Mouse (Mus musculus): ENCODE measurements around the gene Hdlbp. TPM values are rescaled to one million over a fixed set of nuclear protein-coding genes. Genes with fewer than 3 reads are reported as not detected.
A peak's percentile ranks its signal among the peaks of the same experiment; 100 is the strongest.
"Not testable (repeated sequence)": the region's sequence is repeated elsewhere in the genome, so short reads cannot be mapped to it uniquely, and the experiment has no call there.

Gene Hdlbp
- polyA plus RNA-seq, 1 experiment from 2014 or later: 92.4 TPM

DNA sequence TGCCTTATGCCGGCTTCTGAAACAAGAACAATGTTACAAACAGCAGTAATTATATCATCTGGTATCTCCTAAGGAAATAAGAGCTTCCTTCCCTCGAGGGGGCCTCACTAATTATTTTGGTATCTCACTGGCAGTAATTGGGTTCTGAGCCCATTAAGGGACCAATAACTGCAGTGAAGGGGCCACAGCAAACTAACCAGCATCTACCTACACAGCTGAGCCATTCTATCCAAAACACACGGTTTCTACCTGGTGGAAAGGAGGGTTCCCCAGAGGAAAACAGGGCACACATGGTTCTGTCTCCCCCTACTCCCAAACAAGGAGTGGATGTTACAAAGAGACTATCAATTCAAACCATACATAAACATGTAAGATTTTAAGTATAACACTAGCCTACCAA is 19.5 kb downstream of the Hdlbp start:
- Histone ChIP-seq H3K36me3 (ENCODE audit: control insufficient read depth, insufficient read depth, low read length) (no peaks in the 10 kb centered on the region), H3K4me1 (replicated peaks; ENCODE audit: control insufficient read depth, insufficient read depth, low read length) (no peaks in the 10 kb centered on the region), H3K9ac (ENCODE audit: low read length) (no peak overlapping the region), H3K4me3 (ENCODE audit: low read depth, low read length) (no peak overlapping the region), H3K4me2 (ENCODE audit: low read depth, low read length, severe bottlenecking) (no peak overlapping the region), H3K27me3 (ENCODE audit: control insufficient read depth, insufficient read depth, low read length) (no peaks in the 10 kb centered on the region), H3K9me3 (ENCODE audit: control insufficient read depth, low read length) (no peaks in the 10 kb centered on the region), H3K27ac (ENCODE audit: low read depth, low read length) (no peak overlapping the region)
- 66% methylated on average over 3 of the region's 3 CpGs for WGBS
- DNase-seq (ENCODE audit: low spot score) (no peak), ATAC-seq (replicated peaks; ENCODE audit: low FRiP score) (no peak)

DNA sequence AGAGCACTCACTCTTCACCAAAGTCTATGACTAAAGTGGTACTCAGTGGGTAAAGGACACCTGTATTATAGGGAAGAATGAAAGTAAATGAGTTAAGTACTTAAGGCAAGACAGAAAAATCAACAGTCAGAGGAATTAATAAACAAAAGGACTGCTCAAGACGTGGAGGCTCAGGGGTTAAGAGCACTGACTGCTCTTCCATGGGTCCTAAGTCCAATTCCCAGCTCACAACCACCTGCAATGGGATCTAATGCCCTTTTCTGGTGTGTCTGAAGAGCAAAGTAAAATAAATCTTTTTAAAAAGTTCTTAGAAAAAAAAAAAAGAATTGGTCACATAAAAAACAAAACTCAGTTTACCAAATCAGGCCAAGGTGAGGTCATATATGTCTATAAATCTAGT is 20.3 kb downstream of the Hdlbp start:
- Histone ChIP-seq H3K27me3 (ENCODE audit: control insufficient read depth, insufficient read depth, low read length) (no peaks in the 10 kb centered on the region), H3K4me2 (ENCODE audit: low read depth, low read length, severe bottlenecking) (no peak overlapping the region), H3K4me1 (replicated peaks; ENCODE audit: control insufficient read depth, insufficient read depth, low read length) (no peaks in the 10 kb centered on the region), H3K9ac (ENCODE audit: low read length) (no peak overlapping the region), H3K27ac (ENCODE audit: low read depth, low read length) (no peak overlapping the region), H3K36me3 (ENCODE audit: control insufficient read depth, insufficient read depth, low read length) (no peaks in the 10 kb centered on the region), H3K9me3 (ENCODE audit: control insufficient read depth, low read length) (no peaks in the 10 kb centered on the region), H3K4me3 (ENCODE audit: low read depth, low read length) (no peak overlapping the region)
- no peak for DNase-seq (ENCODE audit: low spot score)
- 70% methylated on average over 1 of the region's 1 CpGs for whole genome bisulfite sequencing
- ATAC-seq (replicated peaks; ENCODE audit: low FRiP score): no peak

DNA sequence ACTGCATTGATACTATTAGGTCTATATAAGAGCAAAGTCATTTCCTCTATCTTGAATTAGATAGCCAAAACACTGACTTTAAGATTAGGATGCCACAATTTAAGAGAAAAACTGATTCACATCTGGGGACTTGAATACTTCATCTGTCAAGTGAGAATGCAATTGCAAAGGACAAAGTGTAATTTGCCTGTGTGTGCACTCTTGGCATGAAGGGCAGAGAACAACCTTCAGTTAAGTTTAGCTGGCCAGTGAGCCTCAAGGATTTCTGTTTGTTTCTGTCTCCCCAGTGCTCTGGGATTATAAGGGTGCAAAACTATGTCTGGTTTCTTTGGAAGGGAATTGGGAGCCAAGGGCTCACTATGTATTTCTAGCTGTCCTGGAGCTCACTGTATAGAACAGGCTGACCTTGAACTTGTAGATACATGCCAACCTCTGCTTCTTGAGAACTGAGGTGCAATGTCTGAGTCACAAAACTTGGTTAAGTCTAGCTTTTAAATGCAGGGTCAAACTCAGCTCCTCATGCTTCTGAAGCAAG is 24.8 kb downstream of the Hdlbp start:
- no peaks in the 10 kb centered on the region for H3K36me3 ChIP-seq (ENCODE audit: control insufficient read depth, insufficient read depth, low read length)
- H3K4me2 ChIP-seq (ENCODE audit: low read depth, low read length, severe bottlenecking): no peak overlapping the region
- no peaks in the 10 kb centered on the region for H3K27me3 ChIP-seq (ENCODE audit: control insufficient read depth, insufficient read depth, low read length)
- H3K27ac ChIP-seq (ENCODE audit: low read depth, low read length): no peak overlapping the region
- H3K9me3 ChIP-seq (ENCODE audit: control insufficient read depth, low read length): no peaks in the 10 kb centered on the region
- no peak overlapping the region for H3K4me3 ChIP-seq (ENCODE audit: low read depth, low read length)
- ATAC-seq (replicated peaks; ENCODE audit: low FRiP score) (no peak), DNase-seq (ENCODE audit: low spot score) (no peak)
- H3K9ac ChIP-seq (ENCODE audit: low read length): no peak overlapping the region
- no peaks in the 10 kb centered on the region for H3K4me1 ChIP-seq (replicated peaks; ENCODE audit: control insufficient read depth, insufficient read depth, low read length)

DNA sequence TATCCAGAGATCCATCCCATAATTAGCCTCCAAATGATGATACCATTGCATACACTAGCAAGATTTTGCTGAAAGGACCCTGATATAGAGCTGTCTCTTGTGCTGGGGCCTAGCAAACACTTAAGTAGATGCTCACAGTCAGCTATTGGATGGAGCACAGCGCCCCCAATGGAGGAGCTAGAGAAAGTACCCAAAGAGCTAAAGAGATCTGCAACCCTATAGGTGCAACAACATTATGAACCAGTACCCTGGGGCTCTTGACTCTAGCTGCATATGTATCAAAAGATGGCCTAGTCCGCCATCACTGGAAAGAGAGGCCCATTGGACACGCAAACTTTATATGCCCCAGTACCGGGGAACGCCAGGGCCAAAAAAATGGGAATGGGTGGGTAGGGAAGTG is 28.5 kb downstream of the Hdlbp start:
- ATAC-seq (replicated peaks; ENCODE audit: low FRiP score); H3K4me3 ChIP-seq (ENCODE audit: low read depth, low read length); H3K27me3 ChIP-seq (ENCODE audit: control insufficient read depth, insufficient read depth, low read length); DNase-seq (ENCODE audit: low spot score); H3K27ac ChIP-seq (ENCODE audit: low read depth, low read length); H3K9ac ChIP-seq (ENCODE audit: low read length); H3K4me1 ChIP-seq (replicated peaks; ENCODE audit: control insufficient read depth, insufficient read depth, low read length); H3K36me3 ChIP-seq (ENCODE audit: control insufficient read depth, insufficient read depth, low read length); H3K9me3 ChIP-seq (ENCODE audit: control insufficient read depth, low read length); H3K4me2 ChIP-seq (ENCODE audit: low read depth, low read length, severe bottlenecking): not testable (repeated sequence)
- WGBS: 82% methylated on average over 5 of the region's 5 CpGs

DNA sequence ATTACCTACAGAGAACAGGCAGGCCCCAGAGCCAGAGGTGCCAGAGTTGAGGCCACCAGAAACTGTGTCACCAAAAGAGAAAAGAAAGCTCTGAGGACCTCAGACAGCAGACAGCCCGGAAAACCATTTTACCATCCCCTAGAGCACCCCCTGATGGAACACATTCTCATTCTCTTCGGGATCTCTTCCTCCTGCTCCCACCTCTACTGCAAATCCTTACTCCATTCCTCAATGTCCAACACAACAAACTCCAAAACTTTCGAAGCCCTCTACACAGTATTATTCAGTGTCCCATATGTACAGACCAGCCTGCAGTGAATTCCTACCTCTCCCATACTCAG is 32.8 kb downstream of the Hdlbp start:
- Histone ChIP-seq H3K36me3 (ENCODE audit: control insufficient read depth, insufficient read depth, low read length) (no peaks in the 10 kb centered on the region), H3K9ac (ENCODE audit: low read length) (peak overlapping the region; percentile 87), H3K27ac (ENCODE audit: low read depth, low read length) (no peak overlapping the region), H3K4me2 (ENCODE audit: low read depth, low read length, severe bottlenecking) (peak overlapping the region; percentile 91), H3K4me1 (replicated peaks; ENCODE audit: control insufficient read depth, insufficient read depth, low read length) (peaks cover 4% of the 10 kb centered on the region; the same call in 1 of the 2 replicates), H3K9me3 (ENCODE audit: control insufficient read depth, low read length) (no peaks in the 10 kb centered on the region), H3K4me3 (ENCODE audit: low read depth, low read length) (peak overlapping the region; percentile 89), H3K27me3 (ENCODE audit: control insufficient read depth, insufficient read depth, low read length) (no peaks in the 10 kb centered on the region)
- 22% methylated on average over 3 of the region's 3 CpGs for WGBS
- DNase-seq (ENCODE audit: low spot score) (no peak), ATAC-seq (replicated peaks; ENCODE audit: low FRiP score) (0 out of 2 replicates have a peak, but pooled peaks have one; percentile 24)

DNA sequence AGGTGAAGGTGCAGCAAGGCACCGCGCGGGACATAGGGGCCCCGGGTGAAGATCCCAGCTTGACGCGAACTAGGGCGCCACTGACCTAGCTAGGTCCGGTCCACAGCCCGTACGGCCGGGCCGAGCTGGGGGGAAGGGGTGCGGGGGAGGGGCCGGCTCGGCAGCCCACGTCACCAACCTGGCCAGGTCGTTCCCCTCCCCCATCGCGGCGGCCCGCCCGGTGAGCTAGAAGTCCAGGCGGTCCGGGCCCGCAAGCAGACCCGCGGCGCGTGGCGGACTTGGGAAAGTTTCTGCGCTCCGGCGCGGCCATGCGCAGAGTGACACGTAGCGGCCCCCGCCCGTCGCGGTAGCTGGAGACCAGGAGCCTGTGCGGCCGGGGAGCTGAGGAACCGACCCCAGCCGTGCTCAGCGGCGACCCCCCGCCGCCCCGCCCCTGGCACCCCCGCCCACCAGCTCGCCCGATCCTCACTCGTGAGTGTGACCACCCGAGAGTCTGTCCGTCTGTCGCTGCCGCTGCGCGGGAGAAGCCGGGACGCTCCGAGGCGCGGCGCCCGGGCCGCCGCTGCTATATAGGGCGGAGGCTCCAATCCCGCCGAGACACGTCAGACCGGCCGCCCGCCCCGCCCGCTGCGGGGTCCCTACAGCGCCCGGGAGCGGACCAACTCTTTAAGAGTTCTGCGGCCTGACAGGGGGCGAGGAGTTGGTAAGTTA is 33.3 kb downstream of the Hdlbp start:
- WGBS: under 1% methylated on average over 77 of the region's 84 CpGs
- H3K9ac ChIP-seq (ENCODE audit: low read length): peak overlapping the region; percentile 87
- peaks cover 4% of the 10 kb centered on the region; the same call in 1 of the 2 replicates for H3K4me1 ChIP-seq (replicated peaks; ENCODE audit: control insufficient read depth, insufficient read depth, low read length)
- H3K36me3 ChIP-seq (ENCODE audit: control insufficient read depth, insufficient read depth, low read length): no peaks in the 10 kb centered on the region
- H3K27me3 ChIP-seq (ENCODE audit: control insufficient read depth, insufficient read depth, low read length): no peaks in the 10 kb centered on the region
- DNase-seq (ENCODE audit: low spot score) (peak; percentile 85), ATAC-seq (replicated peaks; ENCODE audit: low FRiP score) (peak; percentile 93)
- H3K4me2 ChIP-seq (ENCODE audit: low read depth, low read length, severe bottlenecking): peak overlapping the region; percentile 91
- peak overlapping the region; percentile 68; the same call in 1 of the 2 replicates for H3K27ac ChIP-seq (ENCODE audit: low read depth, low read length)
- H3K4me3 ChIP-seq (ENCODE audit: low read depth, low read length): peak overlapping the region; percentile 89
- no peaks in the 10 kb centered on the region for H3K9me3 ChIP-seq (ENCODE audit: control insufficient read depth, low read length)

DNA sequence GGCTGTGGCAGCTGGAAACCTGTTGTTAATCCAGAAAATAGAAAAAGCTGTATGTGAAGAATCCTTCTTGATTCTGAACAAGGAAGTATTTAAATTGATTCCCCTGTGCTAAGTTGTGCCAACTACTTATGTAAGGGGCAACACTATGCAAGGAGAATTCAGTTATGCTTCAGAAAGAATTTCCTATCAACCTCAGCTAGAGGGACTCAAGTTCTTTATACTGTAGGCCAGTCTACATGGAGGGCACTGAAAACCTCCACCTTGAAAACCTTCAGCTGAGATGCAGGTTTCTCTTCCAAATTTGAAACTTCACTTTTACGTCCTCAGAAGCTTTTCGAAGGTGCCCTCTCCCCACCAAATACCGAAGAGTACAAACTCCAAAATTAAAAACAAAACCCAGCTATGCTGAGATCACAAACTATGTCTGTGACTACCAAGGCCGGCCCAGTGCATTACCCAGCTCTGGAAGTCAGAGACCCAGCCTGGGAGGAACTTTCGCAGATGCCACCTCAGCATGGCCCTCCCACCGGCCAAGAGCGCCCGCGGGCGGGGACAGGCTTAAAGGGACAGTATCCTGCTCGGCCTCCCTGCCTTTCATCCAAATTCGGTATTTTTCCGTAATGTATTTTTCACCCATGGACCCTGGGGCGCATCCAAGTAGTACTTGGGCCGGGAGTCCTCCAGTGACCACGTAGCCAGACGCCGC is 34.1 kb downstream of the Hdlbp start:
- ATAC-seq (replicated peaks; ENCODE audit: low FRiP score) (peak; percentile 70), DNase-seq (ENCODE audit: low spot score) (peak; percentile 83)
- Histone ChIP-seq H3K27me3 (ENCODE audit: control insufficient read depth, insufficient read depth, low read length) (no peaks in the 10 kb centered on the region), H3K4me3 (ENCODE audit: low read depth, low read length) (peak overlapping the region; percentile 89), H3K9me3 (ENCODE audit: control insufficient read depth, low read length) (no peaks in the 10 kb centered on the region), H3K4me2 (ENCODE audit: low read depth, low read length, severe bottlenecking) (peak overlapping the region; percentile 91), H3K4me1 (replicated peaks; ENCODE audit: control insufficient read depth, insufficient read depth, low read length) (peaks cover 4% of the 10 kb centered on the region; the same call in 1 of the 2 replicates), H3K27ac (ENCODE audit: low read depth, low read length) (peak overlapping the region; percentile 68; the same call in 1 of the 2 replicates), H3K36me3 (ENCODE audit: control insufficient read depth, insufficient read depth, low read length) (no peaks in the 10 kb centered on the region), H3K9ac (ENCODE audit: low read length) (peak overlapping the region; percentile 87)
- 6% methylated on average over 18 of the region's 18 CpGs for WGBS

DNA sequence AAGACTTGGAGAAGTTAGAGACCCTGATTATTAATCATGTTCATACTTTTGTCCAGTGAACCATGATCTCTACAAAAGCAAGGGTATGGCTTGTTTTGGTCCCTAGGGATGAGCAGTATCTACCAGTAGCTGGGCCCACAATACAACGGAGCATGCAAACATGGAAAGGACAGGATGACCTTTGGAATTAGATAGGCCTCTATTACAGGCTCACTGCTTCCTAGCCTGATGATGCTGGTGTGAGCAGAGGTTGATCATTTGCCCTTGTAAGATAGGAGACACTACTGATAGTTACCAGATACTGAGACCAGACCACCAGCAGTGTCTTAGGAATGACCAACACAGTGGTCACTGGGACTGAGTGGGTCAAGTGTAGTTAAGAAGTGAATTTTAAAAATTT is 39.3 kb downstream of the Hdlbp start:
- H3K9ac ChIP-seq (ENCODE audit: low read length): no peak overlapping the region
- no peak overlapping the region for H3K4me3 ChIP-seq (ENCODE audit: low read depth, low read length)
- WGBS: 93% methylated on average over 1 of the region's 1 CpGs
- ATAC-seq (replicated peaks; ENCODE audit: low FRiP score) (no peak), DNase-seq (ENCODE audit: low spot score) (no peak)
- H3K27ac ChIP-seq (ENCODE audit: low read depth, low read length): no peak overlapping the region
- H3K9me3 ChIP-seq (ENCODE audit: control insufficient read depth, low read length): no peaks in the 10 kb centered on the region
- no peak overlapping the region for H3K4me2 ChIP-seq (ENCODE audit: low read depth, low read length, severe bottlenecking)
- H3K36me3 ChIP-seq (ENCODE audit: control insufficient read depth, insufficient read depth, low read length): peaks cover 2% of the 10 kb centered on the region; the same call in 1 of the 2 replicates
- peaks cover 4% of the 10 kb centered on the region; the same call in 1 of the 2 replicates for H3K4me1 ChIP-seq (replicated peaks; ENCODE audit: control insufficient read depth, insufficient read depth, low read length)
- H3K27me3 ChIP-seq (ENCODE audit: control insufficient read depth, insufficient read depth, low read length): no peaks in the 10 kb centered on the region
